Mouse (Mus musculus): ENCODE results near the gene Tle6.

Tle6 gene

GRCm38 (mm10) chr10:81588739-81589138, 12.1 kb downstream of the Tle6 start:
- no peak for DNase-seq

DNA sequence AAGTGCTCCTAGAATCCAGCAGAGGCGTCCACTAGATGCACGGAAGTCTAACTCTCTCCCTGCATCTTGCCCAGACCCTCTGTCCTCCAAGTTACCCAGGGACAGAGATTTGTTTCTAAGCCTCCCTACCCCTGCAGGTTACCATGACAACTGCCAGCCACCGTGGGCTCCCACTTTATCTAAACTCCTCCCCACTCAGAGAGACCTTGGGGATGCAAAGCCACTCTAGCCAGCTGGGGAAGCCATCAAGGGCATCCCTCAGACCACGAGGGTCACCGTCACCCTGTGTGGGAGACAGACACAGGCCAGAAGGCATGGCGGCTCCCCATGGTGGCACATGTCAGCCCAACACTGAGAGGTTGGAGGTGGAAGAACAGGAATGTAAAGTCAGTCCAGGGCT, 17.5 kb downstream of the Tle6 start:
- DNase-seq = no peak

DNA sequence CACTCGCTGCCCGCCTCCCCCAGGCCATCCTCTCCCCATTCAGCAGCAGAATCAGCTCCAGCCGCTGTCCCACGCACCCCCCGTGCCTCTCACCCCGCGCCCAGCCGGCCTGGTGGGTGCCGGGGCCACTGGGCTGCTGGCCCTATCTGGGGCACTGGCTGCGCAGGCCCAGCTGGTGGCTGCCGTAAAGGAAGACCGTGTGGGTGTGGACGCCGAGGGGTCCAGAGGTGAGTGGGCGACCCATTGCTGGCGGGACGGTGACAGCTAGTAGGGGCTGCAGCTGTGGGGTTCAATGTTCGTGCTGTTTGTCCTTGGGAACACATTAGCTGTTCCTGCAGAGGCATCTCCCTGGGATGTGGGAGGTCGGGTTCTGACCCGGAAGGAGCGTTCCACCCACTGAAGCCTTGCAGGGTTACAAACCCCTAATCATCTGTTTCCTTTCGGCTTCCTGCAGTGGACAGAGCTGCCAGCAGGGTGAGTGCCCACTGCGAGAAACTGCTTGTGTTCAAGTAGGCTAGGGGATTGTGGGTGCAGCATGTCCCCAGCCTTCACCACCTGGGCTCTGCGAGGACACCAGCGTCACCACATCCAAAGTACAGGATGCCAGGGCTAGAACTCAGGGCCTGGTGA, 20.3 kb downstream of the Tle6 start:
- DNase-seq = no peak

GRCm38 (mm10) chr10:81579967-81580366, 20.9 kb downstream of the Tle6 start:
- DNase-seq = no peak

GRCm38 (mm10) chr10:81575695-81576094, 25.2 kb downstream of the Tle6 start:
- peak; percentile 66 for DNase-seq

GRCm38 (mm10) chr10:81575208-81575631, 25.7 kb downstream of the Tle6 start:
- DNase-seq = peak; percentile 67

GRCm38 (mm10) chr10:81574081-81575056, 26.5 kb downstream of the Tle6 start, which contains the start of gene Tle2:
Gene Tle2, plus strand, starts transcription at chr10:81574561.
- DNase-seq = peak; percentile 62

GRCm38 (mm10) chr10:81572975-81573374, 27.9 kb downstream of the Tle6 start:
- no peak for DNase-seq

DNA sequence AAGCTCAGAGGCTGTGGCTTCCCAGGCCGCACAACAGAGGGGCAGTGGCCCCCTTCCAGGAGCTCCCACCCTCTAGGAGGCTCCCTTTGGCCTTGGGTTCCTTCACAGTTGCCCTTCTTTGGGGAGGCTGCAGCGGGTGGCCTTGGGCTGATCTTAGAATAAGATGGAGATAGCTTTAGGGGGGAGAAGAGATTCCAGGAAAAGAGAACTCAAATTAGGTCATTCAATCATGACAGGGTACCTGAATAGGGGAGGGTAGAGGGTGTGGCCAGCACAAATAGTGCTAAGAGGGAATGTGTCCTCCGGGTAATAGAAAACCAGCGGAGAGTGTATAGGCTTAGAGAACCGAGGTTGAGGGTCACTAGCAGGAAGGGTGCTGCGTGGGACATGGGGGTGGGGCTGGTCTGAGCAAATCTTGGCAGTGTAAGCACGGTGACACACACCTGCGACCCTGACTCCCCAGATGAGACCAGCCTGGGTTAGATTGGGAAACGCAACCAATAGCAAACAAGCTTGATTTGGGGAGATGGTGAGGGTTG, 28.7 kb downstream of the Tle6 start:
- DNase-seq = no peak

DNA sequence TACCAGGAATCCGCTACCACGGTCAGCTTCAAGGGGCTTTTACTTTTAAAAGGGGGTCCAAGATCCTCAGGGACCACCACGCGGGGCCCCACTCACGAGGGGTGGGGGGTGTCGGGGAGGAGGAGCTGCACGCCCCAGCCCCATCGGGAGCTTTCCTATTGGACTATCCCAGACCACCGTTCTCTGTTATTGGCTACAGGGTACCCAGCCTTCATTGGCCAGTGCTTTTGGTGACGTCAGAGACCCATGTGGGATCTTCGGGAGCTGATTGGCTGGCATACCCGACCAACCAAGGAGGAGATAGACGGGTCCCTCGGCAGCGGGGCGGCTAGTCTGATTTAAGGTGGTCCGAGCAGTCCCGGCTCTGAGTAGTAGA, 29.4 kb downstream of the Tle6 start:
- DNase-seq = peak; percentile 98

GRCm38 (mm10) chr10:81570831-81571500, 29.9 kb downstream of the Tle6 start:
- peak; percentile 96 for DNase-seq

- no peak for DNase-seq
Measured at GRCm38 (mm10) chr10:81570238-81570800, 30.6 kb downstream of the Tle6 start.

- no peak for DNase-seq
Measured at GRCm38 (mm10) chr10:81569507-81570237, 31.2 kb downstream of the Tle6 start.

- DNase-seq = no peak
Measured at GRCm38 (mm10) chr10:81568381-81569191, 32.3 kb downstream of the Tle6 start.

DNA sequence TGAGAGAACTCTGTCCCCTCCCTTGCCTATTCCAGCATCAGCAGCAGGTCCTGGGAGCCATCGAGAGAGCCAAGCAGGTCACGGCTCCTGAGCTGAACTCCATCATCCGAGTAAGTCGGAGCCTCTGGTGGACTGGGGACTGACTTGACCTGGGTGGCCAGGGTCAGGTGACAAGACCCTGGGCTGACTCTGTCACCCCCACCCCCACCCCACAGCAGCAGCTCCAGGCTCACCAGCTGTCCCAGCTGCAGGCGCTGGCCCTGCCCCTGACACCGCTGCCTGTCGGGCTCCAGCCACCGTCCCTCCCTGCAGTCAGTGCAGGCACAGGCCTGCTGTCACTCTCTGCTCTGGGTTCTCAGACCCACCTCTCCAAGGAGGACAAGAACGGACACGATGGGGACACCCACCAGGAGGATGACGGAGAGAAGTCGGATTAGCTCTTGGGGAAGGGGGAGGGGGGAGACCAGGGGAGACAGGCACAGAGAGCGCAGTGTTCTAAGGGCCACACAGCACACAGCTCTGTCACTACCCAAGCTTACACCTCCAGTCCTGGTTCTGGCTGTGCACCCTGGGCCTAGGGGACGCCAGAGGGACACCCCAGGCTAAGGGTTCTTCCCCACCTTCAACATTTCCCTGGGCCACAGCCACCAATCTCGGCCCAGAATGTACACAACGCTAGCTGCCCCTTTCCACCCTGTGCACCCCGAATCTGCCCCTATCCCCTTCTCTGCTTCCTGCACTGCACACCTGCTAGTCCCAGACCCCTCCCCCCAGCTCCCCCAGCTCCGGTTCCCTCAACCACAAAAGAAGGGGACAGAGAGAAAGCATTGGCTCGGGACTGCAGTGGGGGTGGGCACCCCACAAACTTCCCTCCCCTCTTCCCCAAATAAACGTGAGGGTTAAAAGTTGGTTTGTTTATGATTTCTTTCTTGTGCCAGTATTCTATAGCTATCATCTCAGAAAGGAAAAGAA, 35.3 kb downstream of the Tle6 start:
- no peak for DNase-seq

DNA sequence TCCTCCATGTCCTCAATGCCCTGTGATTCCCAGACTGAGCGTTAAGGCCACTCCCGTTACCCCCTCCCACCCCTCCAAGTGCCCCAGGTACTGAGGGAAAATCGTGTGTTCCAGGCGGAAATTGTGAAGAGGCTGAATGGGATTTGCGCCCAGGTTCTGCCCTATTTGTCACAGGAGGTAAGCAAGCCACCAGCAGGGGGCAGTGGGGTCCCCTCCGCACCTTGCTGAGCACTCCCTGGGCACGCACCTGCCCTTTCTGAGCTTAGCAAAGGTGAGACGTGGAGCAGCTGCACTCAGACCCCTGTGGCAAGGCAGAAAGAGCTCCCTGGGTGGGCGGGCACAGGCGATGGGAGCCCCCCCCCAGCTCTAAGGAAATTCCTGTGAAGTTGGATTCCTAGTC, 36.1 kb downstream of the Tle6 start:
- DNase-seq = peak; percentile 77

DNA sequence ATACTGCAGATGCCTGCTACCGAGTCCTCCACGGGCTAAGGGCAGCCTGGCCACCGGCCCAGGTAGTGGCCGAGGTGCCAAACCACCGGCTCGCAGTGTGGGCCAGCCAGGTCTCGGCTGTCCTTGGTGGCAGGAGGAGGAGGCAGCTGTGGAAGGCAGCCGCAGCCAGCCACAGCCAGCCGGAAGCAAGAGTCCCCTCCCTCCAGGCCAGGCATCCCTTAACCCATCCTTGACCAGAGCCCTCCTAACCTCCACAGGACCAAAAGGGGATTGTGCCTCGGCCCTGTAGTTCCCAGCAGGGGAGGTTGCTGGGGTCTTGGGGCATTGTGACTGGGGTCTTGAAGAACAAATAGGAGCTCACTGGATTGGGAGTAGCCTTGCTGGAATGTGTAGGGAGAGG, 36.7 kb downstream of the Tle6 start:
- no peak for DNase-seq

DNA sequence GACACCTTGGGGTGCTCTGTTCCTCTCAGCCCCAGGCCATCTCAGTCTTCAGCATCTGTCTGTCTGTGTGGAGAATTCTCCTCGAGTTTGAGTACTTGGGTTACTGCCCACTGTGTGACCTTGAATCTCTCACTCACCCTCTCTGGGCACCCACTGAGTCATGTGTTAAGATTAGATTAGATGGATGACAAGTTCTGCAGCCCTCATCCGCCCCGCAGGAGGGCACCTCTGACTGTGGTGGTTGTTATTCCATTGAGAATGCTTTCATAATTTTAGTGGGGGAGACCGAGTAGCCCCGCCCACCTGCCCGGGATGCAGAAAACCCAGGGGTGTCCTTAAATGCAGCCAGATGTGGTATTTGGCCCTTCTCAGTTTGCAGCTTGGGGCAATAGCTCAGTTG, 37.4 kb downstream of the Tle6 start:
- no peak for DNase-seq

- DNase-seq = no peak
Measured at GRCm38 (mm10) chr10:81562411-81562810, 38.5 kb downstream of the Tle6 start.

Data from cerebellum, adult 11 months (tissue).